Mouse (Mus musculus): ENCODE measurements around the gene Itfg2. TPM values are rescaled to one million over a fixed set of nuclear protein-coding genes. Genes with fewer than 3 reads are reported as not detected.

The Itfg2 gene
- polyA plus RNA-seq, 1 experiment from 2014 or later, result 43.3 TPM

- peaks cover 12% of the 10 kb centered on the region for H3K36me3 ChIP-seq (ENCODE audit: control insufficient read depth, insufficient read depth, low read length)
- H3K9ac ChIP-seq (replicated peaks; ENCODE audit: low read length), result peak within 1 kb of the TSS; percentile 80
- DNase-seq (peak; percentile 94), ATAC-seq (ENCODE audit: low FRiP score, low TSS enrichment) (peak; percentile 90)
- peaks cover 12% of the 10 kb centered on the region for H3K4me1 ChIP-seq (ENCODE audit: control insufficient read depth, insufficient read depth, low read length)
- peak within 1 kb of the TSS; percentile 74 for H3K4me3 ChIP-seq (replicated peaks; ENCODE audit: low read depth, low read length)
- H3K27ac ChIP-seq (replicated peaks; ENCODE audit: low read depth, low read length), result peak within 1 kb of the TSS; percentile 89
- no peaks in the 10 kb centered on the region for H3K9me3 ChIP-seq (ENCODE audit: control insufficient read depth, low read length)
- WGBS, result under 1% methylated on average over 64 of the region's 76 CpGs
- peak within 1 kb of the TSS; percentile 99 for H3K4me2 ChIP-seq (ENCODE audit: low read length)
- H3K27me3 ChIP-seq (ENCODE audit: control insufficient read depth, insufficient read depth, low read length), result no peaks in the 10 kb centered on the region
Observed at GRCm38 (mm10) chr6:128362381-128363006, 62.2 kb downstream of the Itfg2 start, which contains the start of the genes Rhno1 and Foxm1. Gene Rhno1, minus strand, starts transcription at chr6:128362911. Gene Foxm1, plus strand, starts transcription at chr6:128362967.

GRCm38 (mm10) chr6:128361901-128362300, 62.8 kb downstream of the Itfg2 start:
- H3K4me2 ChIP-seq (ENCODE audit: low read length), result peak overlapping the region; percentile 99
- WGBS, result 12% methylated on average over 9 of the region's 9 CpGs
- peak overlapping the region; percentile 80 for H3K9ac ChIP-seq (replicated peaks; ENCODE audit: low read length)
- H3K36me3 ChIP-seq (ENCODE audit: control insufficient read depth, insufficient read depth, low read length), result peaks cover 15% of the 10 kb centered on the region
- no peak for DNase-seq
- ATAC-seq (ENCODE audit: low FRiP score, low TSS enrichment), result 0 out of 2 replicates have a peak, but pooled peaks have one; percentile 7
- no peaks in the 10 kb centered on the region for H3K9me3 ChIP-seq (ENCODE audit: control insufficient read depth, low read length)
- H3K4me3 ChIP-seq (replicated peaks; ENCODE audit: low read depth, low read length), result peak overlapping the region; percentile 74
- H3K4me1 ChIP-seq (ENCODE audit: control insufficient read depth, insufficient read depth, low read length), result peaks cover 12% of the 10 kb centered on the region
- H3K27me3 ChIP-seq (ENCODE audit: control insufficient read depth, insufficient read depth, low read length), result no peaks in the 10 kb centered on the region
- peak overlapping the region; percentile 89 for H3K27ac ChIP-seq (replicated peaks; ENCODE audit: low read depth, low read length)

Other genes with a start within 250 kb of the Itfg2 start
- 0.19 and 0.55 TPM in 2 replicates for gene Tead4, start 124.1 kb downstream of the Itfg2 start, polyA plus RNA-seq (2014; fragmentation: Nextera tagmentation; extraction: Ambion mirVana)
- 11.5 and 13.8 TPM in 2 replicates for gene Tulp3, start 69.1 kb downstream of the Itfg2 start, polyA plus RNA-seq (2014; fragmentation: Nextera tagmentation; extraction: Ambion mirVana)
- gene Rhno1, start 62.0 kb downstream of the Itfg2 start, polyA plus RNA-seq (2014; fragmentation: Nextera tagmentation; extraction: Ambion mirVana), result 93.8 and 101 TPM in 2 replicates
- gene Foxm1, start 62.0 kb downstream of the Itfg2 start, polyA plus RNA-seq (2014; fragmentation: Nextera tagmentation; extraction: Ambion mirVana), result 5.5 and 9.8 TPM in 2 replicates
- 0.59 and 1.0 TPM in 2 replicates for gene Tex52, start 49.5 kb downstream of the Itfg2 start, polyA plus RNA-seq (2014; fragmentation: Nextera tagmentation; extraction: Ambion mirVana)
- not detected in 2 replicates for gene Gm44596, start 49.4 kb downstream of the Itfg2 start, polyA plus RNA-seq (2014; fragmentation: Nextera tagmentation; extraction: Ambion mirVana)
- 8.8 and 10.1 TPM in 2 replicates for gene Nrip2, start 25.6 kb downstream of the Itfg2 start, polyA plus RNA-seq (2014; fragmentation: Nextera tagmentation; extraction: Ambion mirVana)
- 313 and 363 TPM in 2 replicates for gene Fkbp4, start 13.7 kb upstream of the Itfg2 start, polyA plus RNA-seq (2014; fragmentation: Nextera tagmentation; extraction: Ambion mirVana)
- 0.20 and 0.21 TPM in 2 replicates for gene Pzp, start 101.8 kb upstream of the Itfg2 start, polyA plus RNA-seq (2014; fragmentation: Nextera tagmentation; extraction: Ambion mirVana)
- gene A2ml1, start 156.7 kb upstream of the Itfg2 start, polyA plus RNA-seq (2014; fragmentation: Nextera tagmentation; extraction: Ambion mirVana), result 0.43 and 1.00 TPM in 2 replicates
- gene Klrb1a, start 198.6 kb upstream of the Itfg2 start, polyA plus RNA-seq (2014; fragmentation: Nextera tagmentation; extraction: Ambion mirVana), result not detected in 2 replicates
- gene Clec2h, start 237.5 kb upstream of the Itfg2 start, polyA plus RNA-seq (2014; fragmentation: Nextera tagmentation; extraction: Ambion mirVana), result not detected in 2 replicates